Mouse (Mus musculus): ENCODE results near the gene Rnaset2a.
"Not testable (repeated sequence)": the region's sequence is repeated elsewhere in the genome, so short reads cannot be mapped to it uniquely, and the experiment has no call there.

Gene Rnaset2a

GRCm38 (mm10) chr17:8130849-8131248 is 17.0 kb downstream of the Rnaset2a start:
- not testable (repeated sequence) for DNase-seq

GRCm38 (mm10) chr17:8129578-8129977 is 18.3 kb downstream of the Rnaset2a start:
- not testable (repeated sequence) for DNase-seq

GRCm38 (mm10) chr17:8128326-8128993 is 19.4 kb downstream of the Rnaset2a start:
- not testable (repeated sequence) for DNase-seq

GRCm38 (mm10) chr17:8124586-8124985 is 23.3 kb downstream of the Rnaset2a start:
- not testable (repeated sequence) for DNase-seq

GRCm38 (mm10) chr17:8122974-8123373 is 24.9 kb downstream of the Rnaset2a start:
- not testable (repeated sequence) for DNase-seq

GRCm38 (mm10) chr17:8116928-8117327 is 31.0 kb downstream of the Rnaset2a start:
- DNase-seq: not testable (repeated sequence)

- DNase-seq: not testable (repeated sequence)
Observed at GRCm38 (mm10) chr17:8116378-8116777, 31.5 kb downstream of the Rnaset2a start.

- DNase-seq: not testable (repeated sequence)
Observed at GRCm38 (mm10) chr17:8112199-8112598, 35.7 kb downstream of the Rnaset2a start.

GRCm38 (mm10) chr17:8101297-8101609 is 46.6 kb downstream of the Rnaset2a start:
- not testable (repeated sequence) for DNase-seq

- DNase-seq: not testable (repeated sequence)
Observed at GRCm38 (mm10) chr17:8100405-8101296, 47.2 kb downstream of the Rnaset2a start.

- not testable (repeated sequence) for DNase-seq
Observed at GRCm38 (mm10) chr17:8096199-8096598, 51.7 kb downstream of the Rnaset2a start.

- DNase-seq: not testable (repeated sequence)
Observed at GRCm38 (mm10) chr17:8095653-8096052, 52.2 kb downstream of the Rnaset2a start.

- not testable (repeated sequence) for DNase-seq
Observed at GRCm38 (mm10) chr17:8092537-8093526, 55.1 kb downstream of the Rnaset2a start.

- not testable (repeated sequence) for DNase-seq
Observed at GRCm38 (mm10) chr17:8091320-8091719, 56.6 kb downstream of the Rnaset2a start.

GRCm38 (mm10) chr17:8069847-8070246 is 78.0 kb downstream of the Rnaset2a start:
- not testable (repeated sequence) for DNase-seq

All from cerebellum, adult 18-20 months (tissue).